Mouse (Mus musculus) testis, adult 2 months (tissue): Measurements from ENCODE around the gene Polh. TPM values are rescaled to one million over a fixed set of nuclear protein-coding genes. Genes with fewer than 3 reads are reported as not detected.

ENCODE experiments used
- H3K27ac ChIP-seq: fragments of 200-500 bp; 2 replicates; pipeline ENCODE4 v1.5.1; 2012; ENCODE audit warnings: low read depth, low read length; ENCODE audit not compliant: control insufficient read depth, insufficient read depth
- H3K27me3 ChIP-seq: fragments of 200-500 bp; 2 replicates; pipeline ENCODE4 v1.6.1; 2012; ENCODE audit warnings: mild to moderate bottlenecking, low read length, moderate library complexity; ENCODE audit not compliant: control insufficient read depth, insufficient read depth
- H3K36me3 ChIP-seq: fragments of 200-500 bp; 2 replicates; pipeline ENCODE4 v1.6.1; 2012; ENCODE audit warnings: mild to moderate bottlenecking, low read length; ENCODE audit not compliant: control insufficient read depth, insufficient read depth
- H3K4me1 ChIP-seq: fragments of 200-500 bp; 2 replicates; pipeline ENCODE4 v1.6.1; 2012; ENCODE audit warnings: low read length; ENCODE audit not compliant: control insufficient read depth, insufficient read depth
- H3K4me3 ChIP-seq: fragments of 200-500 bp; 2 replicates; pipeline ENCODE4 v1.5.1; 2012; ENCODE audit warnings: low read depth, mild to moderate bottlenecking, low read length, moderate library complexity, mixed read lengths; ENCODE audit not compliant: control insufficient read depth
- CTCF ChIP-seq: fragments of 200-500 bp; IDR thresholded peaks from 2 replicates; pipeline ENCODE4 v1.5.1; 2012; ENCODE audit warnings: low read depth, mild to moderate bottlenecking, inconsistent platforms, low read length, moderate library complexity; ENCODE audit not compliant: control insufficient read depth, insufficient read depth, insufficient replicate concordance
- POLR2A ChIP-seq: fragments of 200-500 bp; IDR thresholded peaks from 2 replicates; pipeline ENCODE4 v1.6.1; 2012; ENCODE audit warnings: low read depth, mild to moderate bottlenecking, inconsistent platforms, low read length, moderate library complexity; ENCODE audit not compliant: control insufficient read depth
- polyA plus RNA-seq: library from polyadenylated mRNA; depleted of rRNA; stranded (reverse); fragments of >200 nt; gene quantifications from 2 replicates; pipeline ENCODE4 v1.2.3, GENCODE M21; 2012; rRNA removed

Gene Polh
- polyA plus RNA-seq, 1 experiment: 8.1 TPM

GRCm38 (mm10) chr17:46122791-46123190 lies 79.7 kb downstream of the Polh start:
- H3K36me3 ChIP-seq: peaks cover 2% of the 10 kb centered on the region; the same call in 1 of the 2 replicates
- TF ChIP-seq CTCF (no peak), POLR2A (no peak)
- no peaks in the 10 kb centered on the region for H3K27me3 ChIP-seq
- H3K4me3 ChIP-seq: no peak overlapping the region
- H3K27ac ChIP-seq: no peak overlapping the region
- no peaks in the 10 kb centered on the region for H3K4me1 ChIP-seq

Other genes starting within 250 kb of the Polh start
- gene Vegfa, start 170.3 kb downstream of the Polh start, polyA plus RNA-seq: 13.2 and 13.5 TPM in 2 replicates
- gene Mrps18a, start 91.7 kb downstream of the Polh start, polyA plus RNA-seq: 74.0 and 89.6 TPM in 2 replicates
- gene Rsph9, start 58.4 kb downstream of the Polh start, polyA plus RNA-seq: 240 and 252 TPM in 2 replicates
- gene Mad2l1bp, start 49.1 kb downstream of the Polh start, polyA plus RNA-seq: 23.7 and 24.5 TPM in 2 replicates
- gene Gtpbp2, start 41.6 kb downstream of the Polh start, polyA plus RNA-seq: 149 and 155 TPM in 2 replicates
- gene Xpo5, start 137 bp upstream of the Polh start, polyA plus RNA-seq: 25.1 and 26.4 TPM in 2 replicates
- 57.5 and 68.8 TPM in 2 replicates for gene Polr1c, start 45.4 kb upstream of the Polh start, polyA plus RNA-seq
- gene Yipf3, start 45.4 kb upstream of the Polh start, polyA plus RNA-seq: 67.9 and 75.4 TPM in 2 replicates
- gene Lrrc73, start 50.9 kb upstream of the Polh start, polyA plus RNA-seq: 106 and 120 TPM in 2 replicates
- gene Tjap1, start 80.4 kb upstream of the Polh start, polyA plus RNA-seq: 33.1 and 39.0 TPM in 2 replicates
- gene Dlk2, start 94.8 kb upstream of the Polh start, polyA plus RNA-seq: 0.38 and 0.97 TPM in 2 replicates
- 8.8 and 8.9 TPM in 2 replicates for gene Abcc10, start 125.7 kb upstream of the Polh start, polyA plus RNA-seq
- gene Zfp318, start 181.1 kb upstream of the Polh start, polyA plus RNA-seq: 71.7 and 73.7 TPM in 2 replicates
- 7.4 and 8.5 TPM in 2 replicates for gene Crip3, start 226.3 kb upstream of the Polh start, polyA plus RNA-seq
- gene Slc22a7, start 235.8 kb upstream of the Polh start, polyA plus RNA-seq: 1.3 and 1.5 TPM in 2 replicates